Mouse (Mus musculus) kidney, postnatal 0 days (tissue): ENCODE measurements at regions not wholly inside any gene's neighbourhood (a gene's known extent, or its start where the extent isn't known, plus 50 kb on each side); places are given as distances from the start of the nearest gene placed in this dataset.

Experiments used
- ATAC-seq: fragments of 200-750 bp; cut with Nextera tagmentation; replicated peaks from 2 replicates; pipeline ENCODE4 v1.8.0; 2017; ENCODE audit warnings: low read depth, moderate number of reproducible peaks, moderate TSS enrichment, moderate library complexity; ENCODE audit not compliant: low FRiP score
- DNase-seq: peaks from one replicate; pipeline ENCODE4 v3.0.0-alpha.2; 2016; ENCODE audit warnings: low spot score
- H3K27ac ChIP-seq: fragments of 300-500 bp; sonication (generic); 2 replicates; pipeline ENCODE4 v1.5.1; 2014; ENCODE audit warnings: mild to moderate bottlenecking
- H3K27me3 ChIP-seq: fragments of 300-500 bp; sonication (generic); 2 replicates; pipeline ENCODE4 v1.6.1; 2014; ENCODE audit warnings: low read length, mixed read lengths; ENCODE audit not compliant: insufficient read depth
- H3K36me3 ChIP-seq: fragments of 300-500 bp; sonication (generic); 2 replicates; pipeline ENCODE4 v1.6.1; 2014; ENCODE audit warnings: low read length, mixed read lengths; ENCODE audit not compliant: insufficient read depth
- H3K4me1 ChIP-seq: fragments of 300-500 bp; sonication (generic); replicated peaks from 2 replicates; pipeline ENCODE4 v1.6.1; 2014; ENCODE audit warnings: antibody characterized with exemption, low read length, mixed read lengths; ENCODE audit not compliant: insufficient read depth
- H3K4me2 ChIP-seq: fragments of 300-500 bp; sonication (generic); 2 replicates; pipeline ENCODE4 v1.6.1; 2014; ENCODE audit warnings: mild to moderate bottlenecking, low read length, moderate library complexity, mixed read lengths
- H3K4me3 ChIP-seq: fragments of 300-500 bp; sonication (generic); replicated peaks from 2 replicates; pipeline ENCODE4 v1.5.1; 2014; ENCODE audit warnings: low read depth, low read length
- H3K9ac ChIP-seq: fragments of 300-500 bp; sonication (generic); 2 replicates; pipeline ENCODE4 v1.6.1; 2014; ENCODE audit warnings: low read depth, low read length
- H3K9me3 ChIP-seq: fragments of 300-500 bp; sonication (generic); replicated peaks from 2 replicates; pipeline ENCODE4 v1.6.1; 2016; ENCODE audit warnings: low read length, inconsistent platforms, mixed read lengths
- CTCF ChIP-seq: IDR thresholded peaks from 2 replicates; pipeline ENCODE4 v1.5.1; 2016; ENCODE audit warnings: antibody characterized with exemption, low read depth, mild to moderate bottlenecking, moderate library complexity
- WGBS: fragments of 180-500 bp; shearing (Covaris S2); extraction: QIAGEN DNeasy Blood & Tissue Kit; methylation state at CpG from one replicate; pipeline ENCODE4 v1.1.7; 2014; 5-methylcytosine and 5-hydroxymethylcytosine counted together

DNA sequence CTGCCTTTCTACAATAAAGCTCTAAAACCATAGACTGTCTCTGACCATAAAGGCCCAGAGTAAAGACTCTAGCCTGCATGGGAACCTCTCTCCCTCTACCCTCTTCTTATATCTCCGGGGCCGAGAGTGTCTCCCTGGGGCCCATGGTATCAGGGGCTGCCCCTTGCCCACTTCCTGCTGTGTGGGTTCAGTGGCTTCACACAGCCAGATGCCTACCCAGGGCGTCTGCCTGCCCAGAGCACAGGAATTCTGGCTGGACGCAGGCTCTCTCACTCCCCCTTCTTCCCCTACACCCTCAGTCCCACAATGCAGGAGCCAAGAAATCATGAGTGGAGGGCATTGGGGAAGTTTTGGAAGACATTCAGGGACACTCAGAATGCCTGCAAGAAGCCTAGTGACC lies 150.8 kb downstream of the Bod1 start:
- ATAC-seq, result no peak
- 66% methylated on average over 4 of the region's 4 CpGs for WGBS
- H3K4me3 ChIP-seq, result no peak overlapping the region

DNA sequence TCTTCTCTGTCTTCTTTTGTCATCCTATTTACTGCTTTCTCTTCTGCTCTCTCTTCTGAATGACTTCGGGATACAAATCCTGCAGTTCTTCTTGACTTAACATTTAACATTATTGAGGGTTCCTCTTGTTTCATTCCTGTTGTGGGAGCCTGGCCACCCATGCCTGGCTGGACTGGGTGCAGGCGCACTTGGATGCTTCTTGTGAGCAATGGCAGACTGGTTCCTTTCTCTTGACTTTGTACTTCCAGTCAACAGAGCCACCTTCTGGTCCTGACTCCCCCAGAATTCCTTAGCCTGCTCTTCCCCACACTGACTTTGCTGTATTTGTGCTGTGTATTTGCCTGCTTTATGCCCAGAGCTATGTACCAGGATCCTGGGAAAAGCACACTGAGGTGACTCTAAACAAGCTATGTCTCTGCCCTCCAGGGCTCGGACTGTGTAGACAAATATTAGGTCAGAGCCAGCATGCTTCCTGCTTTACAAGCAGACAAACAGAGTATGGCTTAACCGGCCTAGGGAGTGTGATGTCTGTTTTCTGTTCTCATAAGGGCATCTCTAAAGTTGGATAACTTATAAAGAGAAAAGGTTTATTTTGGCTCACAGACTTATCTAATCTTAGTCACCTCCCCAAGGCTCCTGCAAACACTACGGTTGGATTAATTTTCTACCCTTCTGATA lies 133.5 kb upstream of the Stc2 start:
- Histone ChIP-seq H3K4me2 (no peak overlapping the region), H3K27ac (no peak overlapping the region), H3K9me3 (no peaks in the 10 kb centered on the region), H3K4me1 (no peaks in the 10 kb centered on the region), H3K4me3 (no peak overlapping the region), H3K9ac (no peak overlapping the region), H3K36me3 (no peaks in the 10 kb centered on the region), H3K27me3 (no peaks in the 10 kb centered on the region)
- TF ChIP-seq CTCF, result no peak
- DNase-seq, result peak; percentile 16
- WGBS, result 65% methylated on average over 5 of the region's 5 CpGs
- ATAC-seq, result no peak

More for the DNA sequence above, 150.8 kb downstream of the Bod1 start:
- Histone ChIP-seq H3K27ac (no peak overlapping the region), H3K4me1 (no peaks in the 10 kb centered on the region), H3K36me3 (no peaks in the 10 kb centered on the region), H3K27me3 (no peaks in the 10 kb centered on the region), H3K4me2 (no peak overlapping the region), H3K9me3 (no peaks in the 10 kb centered on the region), H3K9ac (no peak overlapping the region)
- no peak for TF ChIP-seq CTCF
- DNase-seq, result no peak

DNA sequence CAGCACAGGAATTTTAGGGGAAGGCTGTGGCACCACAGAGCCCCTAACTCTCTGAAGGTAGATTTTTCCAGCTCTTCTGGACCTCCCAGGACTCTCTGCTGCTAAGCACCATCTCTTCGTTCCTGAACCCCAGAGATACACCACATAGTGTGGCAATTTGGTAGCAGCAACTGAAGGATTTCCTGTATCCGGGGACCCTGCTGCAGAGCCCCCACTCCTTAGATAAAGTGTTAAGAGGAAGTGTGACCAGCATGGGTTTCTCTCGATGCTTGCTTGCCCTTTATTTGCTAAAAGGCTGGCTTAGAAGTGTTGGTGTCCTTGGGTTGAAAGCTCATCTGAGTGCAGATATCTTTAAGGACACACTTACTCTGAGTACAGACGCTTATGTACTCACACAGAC lies 115.6 kb upstream of the Stc2 start:
- ATAC-seq, result no peak
- H3K9ac ChIP-seq, result no peak overlapping the region
- H3K4me1 ChIP-seq, result no peaks in the 10 kb centered on the region
- H3K27ac ChIP-seq, result no peak overlapping the region
- no peak overlapping the region for H3K4me3 ChIP-seq
- no peak for TF ChIP-seq CTCF
- no peaks in the 10 kb centered on the region for H3K9me3 ChIP-seq
- DNase-seq, result no peak
- 67% methylated on average over 4 of the region's 4 CpGs for WGBS
- no peak overlapping the region for H3K4me2 ChIP-seq
- no peaks in the 10 kb centered on the region for H3K27me3 ChIP-seq
- H3K36me3 ChIP-seq, result no peaks in the 10 kb centered on the region

DNA sequence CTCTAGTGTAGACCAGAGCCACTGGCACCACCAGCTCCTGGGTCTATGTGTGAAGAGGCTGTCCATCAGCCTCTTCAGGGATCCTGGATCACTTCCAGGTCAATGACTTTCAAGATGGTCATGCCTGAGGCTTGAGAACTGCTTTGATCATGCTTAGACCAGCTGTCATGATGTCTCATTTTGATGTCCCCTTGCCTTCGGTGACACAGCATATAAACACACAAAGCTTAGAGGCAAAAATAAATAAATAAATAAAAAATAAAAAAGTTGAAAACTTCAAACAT lies 111.1 kb upstream of the Stc2 start:
- ATAC-seq, result no peak
- no peak for DNase-seq

DNA sequence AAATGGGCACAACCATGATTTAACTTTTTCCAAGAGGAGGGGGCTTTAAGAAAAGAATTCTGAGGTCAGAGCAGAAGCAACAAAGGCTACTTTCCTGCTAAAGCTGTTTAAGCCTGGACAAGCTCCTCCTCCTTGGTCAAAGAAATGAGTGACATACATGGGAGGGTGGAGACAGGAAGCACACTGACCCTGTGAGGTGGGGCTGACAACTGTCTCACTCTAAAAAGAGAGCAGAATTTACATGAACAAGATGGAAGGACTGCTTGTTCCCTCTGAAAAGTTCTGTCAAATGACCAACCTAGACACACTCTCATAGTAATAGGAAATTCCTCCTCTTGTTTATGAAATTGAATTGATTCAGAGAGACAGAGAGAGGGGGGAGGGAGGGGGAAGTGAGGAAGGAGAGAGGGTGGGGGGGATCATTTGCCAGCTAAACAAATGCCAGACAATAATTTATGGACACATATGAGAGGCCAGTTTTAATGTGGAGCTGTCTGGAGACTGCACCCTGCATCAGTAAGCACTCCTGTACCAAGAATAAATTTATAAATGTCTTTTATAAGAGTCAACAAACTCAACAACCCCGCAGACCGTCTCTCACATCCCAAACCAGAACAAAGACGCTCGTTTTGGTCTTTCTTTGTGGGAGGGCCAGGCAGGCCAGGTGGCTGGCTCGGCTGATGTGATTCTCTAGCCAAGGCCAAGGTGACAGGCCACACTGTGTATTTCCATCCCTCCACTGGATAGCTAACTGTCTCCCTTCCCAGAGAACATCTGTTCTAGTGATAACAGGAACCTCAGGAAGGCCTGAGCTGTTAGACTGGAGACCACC lies 110.6 kb upstream of the Stc2 start:
- Histone ChIP-seq H3K27me3 (no peaks in the 10 kb centered on the region), H3K36me3 (no peaks in the 10 kb centered on the region), H3K27ac (no peak overlapping the region), H3K9me3 (no peaks in the 10 kb centered on the region), H3K4me1 (no peaks in the 10 kb centered on the region), H3K4me2 (no peak overlapping the region), H3K9ac (no peak overlapping the region), H3K4me3 (no peak overlapping the region)
- 51% methylated on average over 5 of the region's 5 CpGs for WGBS
- DNase-seq (peak; percentile 7), ATAC-seq (no peak)
- no peak for TF ChIP-seq CTCF

More for the DNA sequence above, 111.1 kb upstream of the Stc2 start:
- TF ChIP-seq CTCF, result no peak
- H3K4me1 ChIP-seq, result no peaks in the 10 kb centered on the region
- 83% methylated on average over 1 of the region's 1 CpGs for WGBS
- no peak overlapping the region for H3K9ac ChIP-seq
- no peaks in the 10 kb centered on the region for H3K9me3 ChIP-seq
- no peak overlapping the region for H3K27ac ChIP-seq
- no peak overlapping the region for H3K4me2 ChIP-seq
- H3K27me3 ChIP-seq, result no peaks in the 10 kb centered on the region
- H3K36me3 ChIP-seq, result no peaks in the 10 kb centered on the region
- H3K4me3 ChIP-seq, result no peak overlapping the region

- Histone ChIP-seq H3K9ac (no peak overlapping the region), H3K27ac (0 out of 2 replicates have a peak overlapping the region, but pooled peaks have one; percentile 20), H3K9me3 (no peaks in the 10 kb centered on the region), H3K4me3 (no peak overlapping the region), H3K4me2 (no peak overlapping the region), H3K36me3 (no peaks in the 10 kb centered on the region), H3K4me1 (no peaks in the 10 kb centered on the region), H3K27me3 (no peaks in the 10 kb centered on the region)
- no peak for TF ChIP-seq CTCF
- ATAC-seq (peak; percentile 72), DNase-seq (peak; percentile 11)
- WGBS, result 55% methylated on average over 1 of the region's 1 CpGs
Observed at GRCm38 (mm10) chr11:31477763-31478162, 107.9 kb upstream of the Stc2 start.
